Mouse (Mus musculus) mouse embryonic stem cell (cell line): ENCODE results near the gene Katnbl1.

ENCODE experiments used
- in situ Hi-C, 2 experiments: fragments of 300-500 bp; cut with MboI; formaldehyde crosslinking; loops; 1 replicate in 1 of 2; 3 replicates in 1 of 2; pipeline ENCODE4 v1.14.3; 2019 to 2020; ENCODE audit warnings: low sequenced_read_pairs in 2 of 2, low pct_unique_long_range_greater_than_20kb in 1 of 2, mixed read lengths in 1 of 2; ENCODE audit not compliant: unreplicated experiment in 1 of 2

Katnbl1 gene

GRCm38 (mm10) chr2:112378973-112379898 is at the start of gene Katnbl1:
Katnbl1 (plus strand) TSS chr2:112379211.
- in situ Hi-C loops: loop anchor here (10.0 kb wide), 2 partner anchors 106 to 116 kb away; partner anchors contain the start of genes Aven (in 1 of the 2) and Chrm5 (in 1 of the 2)

DNA sequence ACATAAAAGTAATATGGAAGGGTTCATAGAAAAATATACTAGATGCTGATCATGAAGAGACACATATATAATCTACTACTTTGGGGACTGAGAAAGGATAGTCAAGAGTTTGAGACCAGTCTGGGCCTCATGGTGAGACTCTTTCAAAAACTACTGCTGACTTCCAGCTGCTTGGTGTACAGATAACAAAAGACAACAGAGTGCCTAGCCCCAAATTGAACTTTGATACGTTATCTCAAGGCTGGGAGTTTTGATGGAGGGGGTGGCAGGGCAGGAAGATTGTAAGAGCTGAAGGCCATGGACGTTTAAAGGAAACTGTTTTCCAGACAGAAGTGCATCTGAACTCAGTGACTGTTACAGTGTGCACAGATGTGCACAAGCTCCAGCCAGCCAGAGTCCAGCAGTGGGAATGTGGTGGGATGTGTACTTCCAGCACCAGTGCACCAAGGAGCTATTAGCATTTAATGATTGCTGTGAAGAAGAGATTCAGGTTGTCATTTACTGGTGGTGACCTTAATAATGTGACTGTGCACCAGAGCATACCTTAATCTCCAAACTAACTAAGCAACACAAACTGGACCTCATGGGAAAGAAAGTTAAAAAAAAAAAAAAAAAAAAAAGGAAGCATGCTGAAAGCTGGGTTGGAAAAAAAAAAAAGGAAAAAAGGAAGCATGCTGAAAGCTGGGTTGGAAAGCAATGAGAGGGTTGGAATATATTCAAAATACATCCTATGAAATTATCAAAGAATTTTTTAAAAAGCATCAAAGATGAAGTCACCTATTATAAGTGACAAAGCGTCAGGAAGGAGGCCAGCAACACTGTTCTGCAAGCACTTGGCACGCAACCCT is 46.7 kb upstream of the Katnbl1 start:
- in situ Hi-C loops: no loop called here

DNA sequence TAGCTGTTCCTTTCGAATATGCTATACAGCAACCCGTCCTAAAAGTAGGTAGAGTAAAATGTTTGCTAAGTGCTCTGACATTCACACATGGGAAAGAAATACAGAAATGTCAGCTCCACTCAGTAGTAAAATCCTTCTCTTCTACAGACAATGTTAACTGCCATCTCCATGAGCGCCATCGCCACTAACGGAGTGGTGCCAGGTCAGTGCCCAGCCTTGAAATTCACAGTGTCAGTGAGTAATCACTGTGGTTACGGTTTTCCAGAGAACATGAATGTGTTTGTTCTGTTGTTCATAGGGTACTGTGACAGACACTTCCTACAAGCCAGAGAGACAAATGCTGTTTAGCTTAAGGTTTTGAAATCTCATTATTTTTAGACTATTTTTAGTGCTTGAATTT is 41.8 kb upstream of the Katnbl1 start:
- in situ Hi-C loops: no loop called here

DNA sequence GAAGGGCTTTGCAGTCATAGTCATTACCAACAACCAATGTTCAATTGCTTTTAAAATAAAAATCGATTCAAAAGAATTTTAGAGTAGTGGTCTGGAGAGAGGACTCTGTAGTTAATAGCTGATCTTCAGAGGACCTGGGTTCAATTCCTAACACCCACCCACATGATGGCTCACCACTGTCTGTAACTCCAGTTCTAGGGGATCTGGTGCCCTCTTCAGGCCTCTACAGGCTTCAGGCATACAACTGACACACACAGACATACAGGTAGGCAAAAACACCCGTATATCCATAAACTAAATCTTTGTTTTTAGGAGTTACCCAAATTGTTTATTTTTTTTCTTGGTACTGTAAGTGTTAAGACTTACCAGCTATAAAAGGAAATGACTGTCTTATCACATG is 39.3 kb upstream of the Katnbl1 start:
- in situ Hi-C loops: no loop called here

GRCm38 (mm10) chr2:112341117-112341516 is 37.9 kb upstream of the Katnbl1 start:
- in situ Hi-C loops: no loop called here

- in situ Hi-C loops: no loop called here
These were observed 30.8 kb upstream of the Katnbl1 start for GRCm38 (mm10) chr2:112348246-112348645.

DNA sequence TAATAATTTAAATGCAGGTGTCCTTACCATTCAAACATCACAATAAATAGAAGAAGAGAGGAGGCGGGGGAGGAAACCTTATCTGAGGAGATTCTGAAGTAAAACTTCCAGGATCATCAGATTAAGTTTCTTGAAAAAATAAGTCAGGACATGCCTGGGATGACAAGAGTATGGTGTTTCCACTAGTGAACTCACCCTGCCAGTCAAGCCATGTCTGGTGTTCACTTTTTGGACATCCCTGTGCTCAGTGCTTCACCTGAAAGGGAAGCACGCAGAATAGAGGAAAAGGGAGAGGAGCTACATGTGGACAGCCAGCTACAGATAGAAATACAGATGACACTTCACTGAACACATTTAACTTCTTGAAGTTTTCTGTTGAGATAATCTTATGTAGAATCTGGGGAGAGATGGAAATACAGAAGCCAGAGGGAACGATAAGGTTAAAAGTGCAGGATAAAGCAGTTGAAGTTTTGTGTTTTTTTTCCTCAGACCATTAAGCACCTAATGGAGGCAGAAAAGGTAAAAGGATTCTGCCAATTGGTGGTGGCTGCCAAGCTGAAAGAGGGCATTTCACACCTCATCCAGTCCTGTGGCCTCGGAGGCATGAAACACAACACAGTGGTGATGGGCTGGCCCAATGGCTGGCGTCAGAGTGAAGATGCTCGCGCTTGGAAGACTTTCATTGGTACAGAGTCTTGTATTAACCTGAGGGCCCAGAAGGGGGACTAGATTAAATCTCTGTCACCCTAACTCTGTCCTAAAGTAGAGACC is 25.1 kb upstream of the Katnbl1 start:
- in situ Hi-C loops: no loop called here

DNA sequence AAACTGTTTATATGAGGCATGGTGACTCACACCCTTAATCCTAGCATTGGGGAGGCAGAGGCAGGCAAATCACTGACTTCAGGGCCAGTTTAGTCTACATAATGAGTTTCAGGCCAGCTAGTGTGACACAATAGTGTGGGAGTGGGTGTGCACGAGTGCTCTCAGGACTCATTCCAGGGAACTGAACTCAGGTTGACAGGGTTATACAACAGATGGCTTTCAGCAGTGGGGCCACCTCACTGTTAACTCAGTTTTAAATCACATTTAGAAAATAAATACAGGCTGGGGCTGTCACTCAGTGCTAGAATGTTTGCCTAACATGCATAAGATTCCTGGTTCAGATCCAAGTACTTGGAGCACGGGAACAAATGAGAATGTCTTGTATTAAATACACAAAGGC is 19.4 kb upstream of the Katnbl1 start:
- in situ Hi-C loops: no loop called here

GRCm38 (mm10) chr2:112360012-112360780 is 18.8 kb upstream of the Katnbl1 start:
- in situ Hi-C loops: no loop called here

DNA sequence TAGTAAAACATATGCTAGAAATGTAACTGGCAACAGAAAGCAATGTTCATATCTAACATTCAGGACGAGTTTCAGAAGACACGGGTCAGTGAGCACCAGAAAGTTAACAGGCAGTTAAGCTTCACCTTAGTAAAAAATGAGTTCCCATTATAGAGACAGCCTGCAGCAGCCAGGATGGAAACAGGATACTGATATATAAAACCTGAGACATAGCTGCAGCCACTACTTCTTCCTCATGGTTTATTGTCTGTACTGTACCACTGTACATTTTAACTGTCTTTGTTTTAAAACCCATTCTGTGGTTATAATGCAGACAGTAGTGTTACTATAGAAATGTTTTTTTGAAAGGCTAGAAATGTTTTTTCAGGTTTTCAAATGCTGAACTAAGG is 18.2 kb upstream of the Katnbl1 start:
- in situ Hi-C loops: no loop called here

DNA sequence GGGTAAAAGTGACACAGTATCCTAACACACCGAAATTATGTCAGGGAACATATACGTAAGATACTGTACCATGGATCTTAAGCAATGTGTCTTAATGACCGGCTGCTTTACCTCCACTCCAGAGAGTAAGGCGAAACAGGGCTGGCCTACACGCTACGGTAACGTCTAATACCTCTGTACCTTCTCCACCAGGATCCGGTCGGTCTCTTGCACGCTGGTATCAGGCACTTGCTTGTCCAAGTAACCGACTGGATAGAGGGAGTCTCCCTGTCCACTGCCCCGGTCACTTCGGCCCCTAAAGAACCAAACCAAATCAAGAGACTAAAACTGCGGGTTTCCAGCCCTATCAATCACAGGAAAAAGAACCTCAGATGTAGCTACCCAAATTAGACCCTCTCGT is 11.8 kb upstream of the Katnbl1 start:
- in situ Hi-C loops: no loop called here

DNA sequence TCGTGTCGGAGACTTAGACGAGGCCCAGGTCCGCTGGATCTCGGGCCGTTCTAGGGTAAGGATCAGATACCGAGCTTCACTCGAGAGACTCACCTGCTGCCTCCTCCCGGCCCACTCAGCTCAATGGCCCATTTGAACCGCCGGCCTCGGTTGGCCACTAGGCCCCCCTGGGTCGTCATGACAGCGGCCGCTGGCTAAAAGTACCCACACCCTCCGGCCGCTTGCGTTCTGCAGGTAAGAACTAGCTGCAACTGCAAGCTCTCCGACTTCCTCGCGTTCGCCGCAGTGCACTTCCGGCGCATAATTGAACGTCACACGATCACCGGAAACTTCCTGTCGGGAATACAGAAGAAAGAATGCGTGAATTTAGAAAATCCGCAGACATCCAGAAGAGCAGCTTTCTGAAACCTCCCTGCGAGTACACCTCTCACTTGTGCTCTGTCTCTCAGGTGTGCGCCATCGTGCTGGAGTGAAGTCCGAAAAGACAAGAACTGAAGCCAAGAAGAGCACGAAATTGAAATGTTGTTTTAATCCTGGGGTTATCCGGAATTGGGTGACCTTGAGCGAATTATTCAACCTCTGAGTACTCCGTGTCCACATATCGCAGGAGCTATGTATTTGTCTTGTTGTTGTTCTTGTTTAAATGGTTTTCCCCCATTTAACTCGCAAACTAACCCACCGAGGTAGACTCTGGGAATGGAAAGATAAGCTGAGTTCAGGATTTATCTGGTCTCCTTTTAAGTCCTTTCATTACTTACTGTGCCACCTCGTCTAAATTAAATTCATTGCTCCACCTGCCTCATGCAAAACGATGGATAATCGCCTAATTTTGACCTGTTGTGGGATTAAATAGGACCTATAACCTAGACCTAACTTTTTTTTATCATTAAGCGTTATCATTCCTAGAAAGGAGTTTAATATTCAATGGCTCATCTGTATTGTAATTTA is 11.0 kb upstream of the Katnbl1 start, which contains the start of gene Emc4:
Gene Emc4, minus strand, starts transcription at position 302 of the 948 bp plus-strand sequence.
- in situ Hi-C loops: no loop called here

DNA sequence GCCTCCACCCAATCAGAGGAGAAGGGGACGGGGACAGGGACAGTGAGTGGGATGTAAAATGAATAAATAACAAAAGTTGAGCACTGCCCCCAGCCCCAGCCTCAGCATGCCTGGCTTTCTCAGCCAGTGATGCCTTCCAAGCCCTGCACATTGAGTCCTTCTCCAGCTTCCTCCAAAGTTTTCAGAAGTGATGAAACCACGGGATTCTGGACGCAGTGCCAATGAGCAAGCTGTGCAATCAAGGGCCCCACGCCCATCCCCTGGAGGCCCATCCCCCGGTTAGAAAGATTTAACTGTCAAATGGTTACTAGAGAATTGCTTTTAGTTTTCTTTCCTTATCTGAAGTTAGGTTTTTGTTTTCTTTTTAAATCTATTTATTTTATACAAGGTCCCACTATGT is 9.1 kb upstream of the Katnbl1 start:
- in situ Hi-C loops: loop anchor here (10.0 kb wide), 2 partner anchors 115 to 125 kb away; partner anchors contain the start of genes Aven (in 1 of the 2) and Chrm5 (in 1 of the 2)

GRCm38 (mm10) chr2:112373141-112373540 is 5.9 kb upstream of the Katnbl1 start:
- in situ Hi-C loops: loop anchor here (10.0 kb wide), 2 partner anchors 112 to 122 kb away; partner anchors contain the start of genes Aven (in 1 of the 2) and Chrm5 (in 1 of the 2)

GRCm38 (mm10) chr2:112374610-112375009 is 4.4 kb upstream of the Katnbl1 start:
- in situ Hi-C loops: loop anchor here (10.0 kb wide), 2 partner anchors 110 to 120 kb away; partner anchors contain the start of genes Aven (in 1 of the 2) and Chrm5 (in 1 of the 2)

- in situ Hi-C loops: no loop called here
These were observed 1.1 kb downstream of the Katnbl1 start for GRCm38 (mm10) chr2:112380131-112380530.
